Mouse (Mus musculus) megakaryocyte, embryonic 14.5 days (primary cell): ENCODE results near the gene Cars2.

ENCODE experiments used
- FLI1 ChIP-seq: IDR thresholded peaks from 2 replicates; pipeline ENCODE4 v1.6.1; 2012; ENCODE audit warnings: low read length, inconsistent platforms, mixed read lengths
- GATA1 ChIP-seq: IDR thresholded peaks from 3 replicates; pipeline ENCODE4 v1.6.1; 2012; ENCODE audit warnings: mixed read lengths, low read length, inconsistent platforms, borderline replicate concordance

DNA sequence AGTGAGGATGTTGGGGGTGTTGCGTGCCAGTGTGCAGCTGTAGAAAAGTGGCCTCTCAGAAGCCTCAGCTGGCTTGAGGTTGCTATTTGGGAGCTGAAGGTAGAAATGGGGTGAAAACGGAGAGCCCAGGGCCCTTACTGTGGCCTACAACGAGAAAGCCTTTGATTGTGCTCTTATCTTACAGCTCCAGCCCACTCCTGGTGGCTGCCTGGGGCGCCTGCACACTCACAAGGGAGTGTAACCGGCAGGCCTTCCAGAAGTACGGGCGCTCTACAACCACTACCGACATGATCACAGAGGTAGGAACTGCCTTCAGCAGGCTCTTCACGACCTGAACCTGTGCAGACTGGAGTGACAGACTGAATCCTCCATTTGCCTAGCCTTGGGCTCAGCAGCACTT, 37.9 kb downstream of the Cars2 start:
- TF ChIP-seq GATA1, result no peak
- no peak for TF ChIP-seq FLI1
